Mouse (Mus musculus): Measurements from ENCODE around the gene Rtn4rl2.

GRCm38 (mm10) chr2:84837817-84838592 is 48.5 kb downstream of the Rtn4rl2 start:
- TF ChIP-seq HCFC1 (IDR thresholded peaks at IDR 0.05; ENCODE audit: borderline replicate concordance, insufficient read depth, low read length), result no peak
- peak; percentile 59; the same call in 1 of the 2 replicates for TF ChIP-seq CHD2 (IDR thresholded peaks at IDR 0.05; ENCODE audit: low read depth, low read length)
- TF ChIP-seq MAFK (IDR thresholded peaks at IDR 0.05; ENCODE audit: insufficient read depth, low read depth, low read length), result peak; percentile 80
